Mouse (Mus musculus) embryonic stem cell, embryonic (primary cell): ENCODE measurements around the gene Flt3.

Source experiments
- CTCF ChIA-PET, 4 experiments: fragments of 300-600 bp in 2 of 4; fragments of 350-600 bp in 2 of 4; sonication (Branson Sonifier 250); formaldehyde crosslinking; loops; one replicate each; lab custom pipeline; 2022; ENCODE audit warnings: inconsistent platforms in 2 of 4; lab: Charles Lee
- POLR2A ChIA-PET, 4 experiments: fragments of 300-600 bp in 2 of 4; fragments of 350-600 bp in 2 of 4; sonication (Branson Sonifier 250); formaldehyde crosslinking; loops; one replicate each; lab custom pipeline; 2022; ENCODE audit warnings: antibody characterized with exemption in 4 of 4, inconsistent platforms in 1 of 4; lab: Charles Lee

The Flt3 gene

DNA sequence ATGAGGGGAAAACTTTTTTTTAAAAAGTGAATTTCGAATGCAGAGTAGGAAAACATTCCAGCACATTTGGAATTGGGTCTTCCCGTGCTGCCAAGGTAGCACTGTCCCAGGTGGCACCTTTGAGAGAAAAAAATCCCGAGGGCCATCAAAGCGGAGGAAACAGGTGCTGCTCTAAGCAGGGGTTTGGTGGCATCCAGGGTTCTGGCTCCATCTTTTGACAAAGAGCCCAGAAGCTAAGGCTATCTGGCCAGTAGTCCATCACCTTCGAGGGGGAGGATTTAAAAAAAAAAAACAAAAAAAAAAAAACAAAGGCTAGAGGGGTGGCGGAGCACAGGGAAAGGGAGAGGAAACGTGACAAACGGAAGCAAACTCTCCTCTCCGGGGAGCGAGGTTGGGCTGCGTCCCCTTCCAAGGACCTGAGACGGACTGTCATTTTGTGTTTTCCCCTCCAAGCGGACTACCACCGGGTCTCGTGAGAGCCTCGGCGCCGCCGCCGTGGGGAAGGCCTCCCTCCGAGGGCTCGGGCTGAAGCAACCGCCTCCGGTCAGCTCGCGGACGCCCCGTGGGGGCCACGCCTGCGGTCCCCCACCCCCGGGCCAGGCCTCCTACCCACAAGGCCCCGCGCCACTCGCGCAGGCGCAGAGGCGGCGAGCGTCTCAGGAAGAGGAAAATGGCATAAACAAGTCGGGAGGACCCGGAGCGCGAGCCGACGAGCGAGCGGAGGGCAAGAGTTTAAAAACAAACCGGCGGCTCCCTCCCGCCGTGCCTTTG is 29.4 kb upstream of the Flt3 start, which contains the start of gene Pan3:
Pan3 (plus strand) TSS at position 627 of the 771 bp plus-strand sequence.
- CTCF ChIA-PET: interaction anchor here in 1 of 4 experiments (0.8 kb wide), 1 partner anchor 98 kb away, joined by 4 read pairs; no protein-coding TSS in a partner anchor
- POLR2A ChIA-PET: interaction anchor here in 3 of 4 experiments (0.6 to 4.4 kb wide), 13 partner anchors 10 to 465 kb away, joined by 3 to 24 read pairs (median 4); partner anchors contain the start of gene Slc46a3 (in 1 of the 3)

DNA sequence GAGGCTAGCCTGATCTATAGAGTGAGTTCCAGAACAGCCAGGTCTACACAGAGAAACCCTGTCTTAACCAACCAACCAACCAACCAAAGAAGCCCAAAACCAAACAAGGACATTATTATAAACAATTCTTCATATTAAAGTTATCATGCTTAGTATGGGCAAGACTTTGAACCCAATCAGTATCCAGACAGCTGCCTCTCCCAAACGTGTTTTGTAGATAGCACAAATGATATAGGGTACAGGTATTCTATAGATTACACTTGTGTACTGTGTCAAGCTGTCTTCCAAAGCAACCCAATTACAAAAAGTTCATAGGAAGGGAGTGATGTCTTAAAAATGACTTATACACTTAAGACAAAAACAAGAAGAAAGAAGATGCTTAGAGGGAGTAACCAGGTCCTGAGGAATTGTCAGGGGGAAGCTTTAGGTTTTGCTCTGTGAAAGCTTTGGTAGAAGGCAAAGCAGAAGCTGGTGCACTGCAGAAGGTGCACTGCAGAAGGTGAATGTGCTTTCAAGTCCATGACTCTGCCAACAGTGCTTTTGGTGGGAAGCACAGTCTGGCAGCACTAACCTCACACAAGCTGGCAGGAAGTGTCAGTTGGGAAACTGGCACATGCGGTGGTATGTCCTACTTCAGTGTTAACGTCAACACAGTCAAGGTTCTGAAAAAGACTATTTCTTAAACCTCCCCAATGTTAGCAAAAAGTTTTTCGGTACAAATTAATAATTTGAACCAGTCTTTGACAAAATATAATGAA is 25.9 kb upstream of the Flt3 start:
- ChIA-PET CTCF (interaction anchor here in 1 of 4 experiments (0.6 kb wide), 1 partner anchor 599 kb away, joined by 5 read pairs; no protein-coding TSS in a partner anchor), POLR2A (interaction anchor here in 1 of 4 experiments (4.4 kb wide), 1 partner anchor 18 kb away, joined by 21 read pairs; no protein-coding TSS in a partner anchor)

DNA sequence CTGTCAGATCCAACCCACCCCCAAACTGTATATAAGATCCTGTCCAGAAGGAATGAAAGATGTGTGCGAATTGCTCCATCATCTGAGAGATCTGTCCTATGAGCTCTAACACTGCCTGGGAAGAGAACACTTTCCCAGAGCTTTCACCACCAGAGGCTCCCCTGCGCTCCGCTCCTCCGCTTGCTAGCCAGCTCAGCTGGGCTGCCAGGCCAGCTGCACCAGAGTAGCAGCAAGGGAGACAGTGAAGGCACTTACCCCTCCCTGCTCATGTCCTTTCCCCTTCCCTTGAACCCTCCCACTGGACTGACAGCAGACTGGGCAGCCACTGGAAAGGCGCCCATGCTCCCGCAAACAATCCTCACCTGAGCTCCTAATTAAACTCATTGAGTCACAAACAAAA is 23.3 kb upstream of the Flt3 start:
- POLR2A ChIA-PET: interaction anchor here in 3 of 4 experiments (0.6 to 2.1 kb wide), 7 partner anchors 8 to 1203 kb away, joined by 3 to 7 read pairs (median 4); no protein-coding TSS in a partner anchor
- CTCF ChIA-PET: interaction anchor here in 3 of 4 experiments (0.6 kb wide), 6 partner anchors 8 to 719 kb away, joined by 3 to 11 read pairs (median 5); no protein-coding TSS in a partner anchor

DNA sequence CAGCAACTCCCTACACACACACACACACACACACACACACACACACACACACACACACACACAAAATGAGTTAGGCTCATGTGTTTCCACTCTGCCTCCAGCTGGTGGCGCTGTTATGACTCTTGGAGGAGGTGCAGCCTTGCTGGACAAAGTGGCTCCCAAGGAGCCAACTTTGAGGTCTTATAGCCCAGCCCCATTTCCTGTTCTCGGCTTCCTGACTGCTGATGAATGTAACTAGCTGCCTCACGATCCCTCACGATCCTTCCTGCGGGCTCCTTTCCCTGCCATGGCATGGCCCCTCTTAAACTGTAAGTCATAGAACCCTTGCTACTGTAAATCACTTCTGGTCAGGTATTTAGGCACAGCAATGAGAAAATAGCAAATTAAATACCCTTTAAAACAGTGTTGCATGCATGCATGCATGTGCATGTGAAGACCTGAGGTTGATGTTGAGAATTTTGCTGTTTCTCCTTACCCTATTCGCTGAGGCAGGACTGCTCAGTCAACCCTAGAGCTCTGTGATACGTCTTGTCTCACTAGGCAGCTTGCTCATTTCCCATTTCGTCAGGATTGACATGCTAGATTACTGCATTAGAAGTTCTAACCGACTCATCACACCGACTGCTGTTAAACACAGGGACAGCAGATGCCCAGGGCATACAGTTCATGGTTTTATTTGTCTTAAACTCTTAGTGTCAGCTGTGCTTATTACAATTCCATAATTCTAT is 18.3 kb upstream of the Flt3 start:
- ChIA-PET CTCF (interaction anchor here (0.6 to 1.4 kb wide), 22 partner anchors 10 to 1917 kb away, joined by 3 to 9 read pairs (median 4); no protein-coding TSS in a partner anchor), POLR2A (interaction anchor here (0.6 to 3.6 kb wide), 11 partner anchors 10 to 834 kb away, joined by 3 to 24 read pairs (median 4); partner anchors contain the start of genes Pan3 (in 2 of the 4) and Slc46a3 (in 1 of the 4))

DNA sequence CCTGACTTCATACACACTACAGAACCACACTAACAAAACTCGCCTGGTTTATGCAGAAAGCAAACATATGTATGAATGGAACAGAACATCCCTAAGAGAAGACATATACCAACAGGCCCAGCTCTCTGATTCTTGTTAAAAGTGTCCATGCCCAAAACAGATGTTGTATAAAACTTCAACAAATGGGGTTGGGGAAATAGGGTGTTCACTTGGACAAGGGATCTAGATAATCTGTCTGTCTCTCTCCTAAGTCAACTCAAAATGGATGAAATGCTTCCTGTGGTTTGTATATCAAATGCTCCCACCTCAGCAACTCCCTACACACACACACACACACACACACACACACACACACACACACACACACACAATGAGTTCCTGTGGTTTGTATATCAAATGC is 17.7 kb upstream of the Flt3 start:
- ChIA-PET CTCF (interaction anchor here (0.6 to 1.4 kb wide), 10 partner anchors 9 to 1917 kb away, joined by 3 to 9 read pairs (median 3); no protein-coding TSS in a partner anchor), POLR2A (interaction anchor here (0.6 to 3.6 kb wide), 8 partner anchors 9 to 834 kb away, joined by 3 to 24 read pairs (median 4); partner anchors contain the start of gene Pan3 (in 2 of the 4))

DNA sequence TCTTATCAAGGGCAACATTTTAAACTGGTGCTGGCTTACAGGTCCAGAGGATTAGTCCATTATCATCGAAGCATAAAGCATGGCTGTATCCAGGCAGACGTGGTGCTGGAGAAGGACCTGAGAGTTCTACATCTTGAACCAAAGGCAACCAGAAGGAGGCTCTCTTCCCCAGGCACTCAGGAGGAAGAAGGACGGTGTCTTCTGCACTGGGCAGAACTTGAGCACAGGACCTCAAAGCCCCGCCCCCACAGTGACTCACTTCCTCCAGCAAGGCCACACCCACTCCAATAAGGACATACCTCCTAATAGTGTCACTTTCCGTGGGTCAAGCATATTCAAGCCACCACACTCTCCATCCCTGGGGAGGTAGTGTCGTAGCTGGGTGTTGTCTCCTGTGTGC is 10.3 kb upstream of the Flt3 start:
- POLR2A ChIA-PET: no interaction called here
- CTCF ChIA-PET: no interaction called here

DNA sequence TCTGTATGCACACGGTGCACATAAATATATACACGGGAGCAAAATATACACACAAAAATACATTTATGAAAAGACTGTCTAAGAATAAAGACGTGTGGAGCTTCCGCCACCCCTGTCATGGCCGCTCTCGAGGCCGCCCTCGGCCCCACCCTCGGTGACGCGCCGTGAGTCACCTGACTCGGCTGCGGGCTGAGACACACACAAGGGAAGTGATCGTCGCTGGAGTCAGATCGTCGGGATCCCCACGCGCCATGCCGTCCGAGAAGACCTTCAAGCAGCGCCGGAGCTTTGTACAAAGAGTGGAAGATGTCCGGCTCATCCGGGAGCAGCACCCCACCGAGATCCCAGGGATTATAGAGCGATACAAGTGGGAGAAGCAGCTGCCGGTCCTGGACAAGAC is 8.4 kb upstream of the Flt3 start:
- POLR2A ChIA-PET: interaction anchor here in 3 of 4 experiments (0.6 to 1.6 kb wide), 23 partner anchors 9 to 764 kb away, joined by 3 to 17 read pairs (median 3); partner anchors contain the start of gene Pan3 (in 2 of the 3)
- CTCF ChIA-PET: interaction anchor here in 1 of 4 experiments (0.7 to 1.5 kb wide), 3 partner anchors 10 to 212 kb away, joined by 3 to 9 read pairs (median 3); no protein-coding TSS in a partner anchor

DNA sequence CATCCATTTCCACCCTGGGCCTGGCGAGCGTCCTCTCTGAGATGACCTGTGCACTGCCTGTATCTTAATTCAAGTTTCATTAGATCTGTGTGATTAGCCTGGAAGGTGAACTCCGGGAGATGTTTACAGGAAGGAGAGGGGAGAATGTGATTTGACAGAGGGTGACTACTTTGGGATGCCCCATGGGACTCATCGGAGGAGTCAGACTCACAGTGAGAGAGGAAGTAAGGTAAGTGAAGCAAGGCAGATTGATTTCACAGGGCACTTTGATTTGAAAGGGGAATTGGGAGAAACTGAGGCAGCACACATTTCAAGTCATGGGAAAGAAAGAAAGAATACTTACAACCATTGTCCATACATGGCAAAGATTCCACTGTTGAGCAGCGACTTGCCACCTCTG is 5.8 kb upstream of the Flt3 start:
- CTCF ChIA-PET: interaction anchor here in 1 of 4 experiments (0.6 kb wide), 1 partner anchor 44 kb away, joined by 3 read pairs; no protein-coding TSS in a partner anchor
- POLR2A ChIA-PET: no interaction called here

DNA sequence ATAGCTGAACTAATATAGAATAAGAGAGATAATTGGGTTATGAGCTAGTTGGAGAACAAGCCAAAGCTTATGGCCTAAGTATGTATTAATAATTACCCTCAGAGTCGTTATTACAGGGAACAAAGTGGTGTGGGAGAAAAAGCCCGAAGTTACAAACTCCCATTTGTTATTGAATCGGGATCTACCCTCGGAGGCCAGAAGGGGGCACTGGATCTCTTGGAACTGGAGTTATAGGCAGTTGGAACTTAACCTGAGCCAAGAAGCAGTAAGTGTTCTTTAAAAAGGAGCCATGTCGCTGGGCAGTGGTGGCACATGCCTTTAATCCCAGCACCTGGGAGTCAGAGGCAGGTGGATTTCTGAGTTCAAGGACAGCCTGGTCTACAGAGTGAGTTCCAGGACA is 2.2 kb upstream of the Flt3 start:
- CTCF ChIA-PET: interaction anchor here (0.6 to 1.1 kb wide), 13 partner anchors 9 to 1732 kb away, joined by 3 to 11 read pairs (median 4); no protein-coding TSS in a partner anchor
- POLR2A ChIA-PET: interaction anchor here in 3 of 4 experiments (0.6 to 1.1 kb wide), 13 partner anchors 11 to 432 kb away, joined by 3 to 8 read pairs (median 4); partner anchors contain the start of gene Pan3 (in 1 of the 3)

DNA sequence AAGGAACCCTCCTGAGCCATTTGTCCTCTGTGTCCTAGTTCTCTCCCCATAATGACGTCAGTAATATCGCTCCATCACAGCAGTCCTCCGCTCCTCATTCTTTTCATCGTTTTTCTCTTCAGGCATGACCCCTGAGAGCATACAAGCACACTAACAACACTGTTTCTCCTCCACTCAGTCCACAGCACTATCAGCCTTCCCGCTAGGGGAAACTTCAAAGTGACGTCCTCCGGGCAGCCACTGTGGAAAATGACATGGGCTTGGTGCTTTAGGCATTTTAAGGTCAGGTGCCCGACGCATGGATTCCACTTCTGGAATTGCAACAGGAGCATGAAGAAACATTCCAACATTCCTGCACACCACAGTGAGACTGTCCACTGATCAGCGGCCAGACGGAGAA is 735 bp upstream of the Flt3 start:
- CTCF ChIA-PET: interaction anchor here in 2 of 4 experiments (0.7 to 1.1 kb wide), 3 partner anchors 17 to 1674 kb away, joined by 3 to 4 read pairs (median 3); no protein-coding TSS in a partner anchor
- POLR2A ChIA-PET: no interaction called here

DNA sequence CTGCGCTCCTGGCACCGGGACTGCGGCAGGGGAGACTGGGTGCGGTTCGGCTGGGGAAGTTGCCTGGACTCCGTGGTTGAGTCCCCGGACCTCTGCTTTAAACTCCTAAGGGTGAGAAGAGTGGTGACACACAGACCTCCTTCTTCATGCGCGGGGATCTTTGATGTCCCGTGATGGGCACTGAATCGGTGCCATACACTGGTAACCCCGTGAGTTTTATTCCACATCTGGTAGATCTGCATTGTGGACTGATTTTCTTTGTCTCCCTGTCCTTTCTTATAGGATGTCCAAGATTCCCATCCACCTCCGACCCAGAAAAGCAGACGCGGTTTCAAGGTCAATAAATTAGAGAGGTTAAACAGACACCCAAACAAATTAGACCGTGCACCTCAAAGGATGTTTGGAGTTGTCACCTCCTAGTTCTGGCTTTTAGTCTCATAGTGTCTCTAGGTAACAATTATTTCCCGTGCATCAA is 253 bp upstream of the Flt3 start:
- ChIA-PET CTCF (interaction anchor here in 1 of 4 experiments (1.1 kb wide), 2 partner anchors 17 to 69 kb away, joined by 3 read pairs; no protein-coding TSS in a partner anchor), POLR2A (no interaction called here)

DNA sequence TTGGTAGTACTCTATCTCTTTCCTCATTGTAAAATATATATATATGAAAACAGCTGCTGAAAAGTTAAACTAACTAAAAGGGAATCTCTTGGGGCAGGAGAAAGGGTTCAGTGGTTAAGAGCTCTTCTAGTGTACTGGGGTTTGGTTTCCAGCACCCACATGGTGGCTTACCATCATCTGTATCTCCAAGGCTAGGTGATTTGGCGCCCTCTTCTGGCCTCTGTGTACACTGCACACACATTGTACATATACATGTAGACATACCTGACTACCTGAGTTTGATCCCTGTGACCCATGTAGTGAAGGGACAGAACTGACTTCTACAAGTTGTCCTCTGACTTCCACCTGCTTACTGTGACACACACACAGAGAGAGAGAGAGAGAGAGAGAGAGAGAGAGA is 5.2 kb downstream of the Flt3 start:
- CTCF ChIA-PET: interaction anchor here in 3 of 4 experiments (0.7 to 1.0 kb wide), 3 partner anchors 24 to 1086 kb away, joined by 3 to 4 read pairs (median 3); no protein-coding TSS in a partner anchor
- POLR2A ChIA-PET: no interaction called here

DNA sequence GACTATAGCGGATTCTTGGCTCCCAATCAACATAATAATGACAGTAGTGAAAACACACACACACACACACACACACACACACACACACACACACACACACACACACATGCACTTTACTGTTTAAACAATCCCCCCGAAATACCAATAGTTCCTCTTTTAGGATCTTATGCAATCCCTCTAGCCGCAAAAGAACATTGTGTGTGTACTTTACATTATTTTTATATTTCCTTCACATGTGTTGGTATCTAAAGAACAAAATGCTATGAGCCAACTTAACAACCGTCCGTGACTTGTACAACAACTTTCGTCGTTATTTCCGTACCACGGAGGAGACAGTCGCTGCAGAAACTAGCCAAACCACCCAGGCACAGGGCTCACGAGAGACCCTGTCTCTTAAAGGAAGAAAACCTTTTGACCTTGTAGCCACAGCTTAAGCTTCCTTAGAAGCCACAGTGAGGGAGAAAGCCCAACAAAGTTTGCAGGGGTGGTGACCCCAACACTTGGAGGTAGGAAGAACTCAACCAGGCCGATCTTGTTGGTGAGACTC is 7.5 kb downstream of the Flt3 start:
- CTCF ChIA-PET: interaction anchor here in 1 of 4 experiments (0.7 kb wide), 2 partner anchors 600 to 1270 kb away, joined by 3 to 6 read pairs; no protein-coding TSS in a partner anchor
- POLR2A ChIA-PET: interaction anchor here in 1 of 4 experiments (0.7 kb wide), 1 partner anchor 43 kb away, joined by 3 read pairs; no protein-coding TSS in a partner anchor

DNA sequence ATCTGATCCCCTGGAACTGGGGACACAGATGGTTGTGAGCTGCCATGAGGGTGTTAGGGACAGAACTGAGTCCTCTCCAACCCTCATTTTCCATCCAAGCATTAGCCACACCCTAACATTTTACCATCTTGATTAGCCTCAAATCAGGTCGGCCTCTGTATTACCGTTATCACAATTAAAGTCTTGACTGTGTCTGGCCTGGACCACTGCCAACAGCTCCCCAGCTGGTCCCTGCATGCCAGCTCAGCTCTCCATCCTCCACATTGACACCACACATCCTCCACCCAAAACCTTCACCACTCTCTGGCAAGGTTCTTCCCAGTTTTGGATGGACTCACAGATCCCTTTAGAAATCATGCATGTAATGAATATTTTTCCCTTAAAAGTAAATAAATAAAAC is 9.5 kb downstream of the Flt3 start:
- POLR2A ChIA-PET: interaction anchor here in 1 of 4 experiments (1.5 kb wide), 1 partner anchor 18 kb away, joined by 3 read pairs; no protein-coding TSS in a partner anchor

DNA sequence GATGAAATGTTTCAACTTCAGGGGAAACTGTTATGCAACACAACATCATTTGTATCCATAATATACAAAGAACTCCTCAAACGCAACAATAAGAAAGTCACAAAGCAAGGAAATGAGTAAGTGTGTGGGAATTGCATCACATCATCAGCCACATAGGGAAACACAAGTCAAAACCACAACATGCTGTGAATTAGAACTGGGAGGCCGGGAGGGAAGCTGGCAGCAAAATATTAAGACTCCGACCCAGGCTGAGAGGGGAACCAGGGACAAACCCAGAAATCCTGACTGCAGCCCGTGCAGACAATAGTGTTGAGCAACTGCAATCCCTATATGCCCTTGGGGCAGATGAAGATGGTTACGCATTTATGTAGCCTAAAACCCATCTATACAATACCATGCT is 11.2 kb downstream of the Flt3 start:
- ChIA-PET POLR2A (no interaction called here), CTCF (no interaction called here)

More for the DNA sequence above, 9.5 kb downstream of the Flt3 start:
- CTCF ChIA-PET: interaction anchor here in 1 of 4 experiments (0.5 kb wide), 1 partner anchor 33 kb away, joined by 3 read pairs; no protein-coding TSS in a partner anchor

DNA sequence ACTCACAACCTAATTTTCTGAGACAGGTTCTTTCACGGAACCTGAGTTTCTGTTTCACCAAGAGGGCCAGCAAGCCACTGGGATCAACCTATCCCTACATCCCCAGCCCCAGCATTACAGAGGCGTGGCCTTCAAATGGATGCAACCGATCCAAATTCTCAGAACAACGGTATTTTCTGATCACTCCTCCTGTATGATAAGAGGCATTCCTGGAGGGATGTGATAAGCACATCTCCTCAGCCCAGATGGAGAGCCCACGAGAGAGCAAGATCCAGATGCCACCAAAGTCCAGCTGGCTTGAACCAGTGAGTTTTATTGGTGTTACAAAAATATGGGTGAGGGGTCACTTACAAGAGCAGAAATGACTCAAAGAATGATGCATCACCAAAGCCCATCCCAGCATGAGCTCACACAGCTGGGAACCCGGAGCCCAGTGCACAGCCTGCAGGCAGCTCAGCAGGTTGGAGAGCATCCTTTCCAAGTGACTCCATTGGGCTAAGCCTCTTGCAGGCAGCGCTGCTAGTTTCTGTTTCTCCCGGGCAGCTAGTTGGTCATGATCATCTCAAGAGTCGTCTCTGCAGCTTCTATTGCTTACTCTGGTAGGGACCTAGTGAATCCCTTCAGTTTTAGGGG is 11.8 kb downstream of the Flt3 start:
- POLR2A ChIA-PET: no interaction called here
- CTCF ChIA-PET: no interaction called here
